Mouse (Mus musculus): ENCODE results near the gene Tmem151b. TPM values are rescaled to one million over a fixed set of nuclear protein-coding genes. Genes with fewer than 3 reads are reported as not detected.
A peak's percentile ranks its signal among the peaks of the same experiment; 100 is the strongest.

Gene Tmem151b
- polyA plus RNA-seq, 1 experiment: 1.2 TPM

- Histone ChIP-seq H3K36me3 (ENCODE audit: control insufficient read depth, insufficient read depth) (peaks cover 51% of the 10 kb centered on the region), H3K4me3 (ENCODE audit: insufficient read depth, poor library complexity, severe bottlenecking) (peak overlapping the region; percentile 95), H3ac (ENCODE audit: control insufficient read depth, insufficient read length, low read depth) (peak overlapping the region; percentile 87), H3K79me3 (ENCODE audit: low read depth) (peaks cover 44% of the 10 kb centered on the region), H3K79me2 (ENCODE audit: control insufficient read depth, insufficient read depth) (peaks cover 68% of the 10 kb centered on the region), H3K27me3 (ENCODE audit: control insufficient read depth, insufficient read depth, insufficient read length) (no peaks in the 10 kb centered on the region)
- TF ChIP-seq USF1 (IDR thresholded peaks at IDR 0.05; ENCODE audit: low read depth) (no peak), FOSL1 (IDR thresholded peaks at IDR 0.05; ENCODE audit: insufficient read depth, low read length, poor library complexity, severe bottlenecking) (no peak), MYOD1 (IDR thresholded peaks at IDR 0.05; ENCODE audit: control insufficient read depth, insufficient read length, low read depth) (no peak), CTCF (IDR thresholded peaks at IDR 0.05; ENCODE audit: control insufficient read depth, insufficient read depth, insufficient read length) (peak; percentile 17), MAX (IDR thresholded peaks at IDR 0.05) (peak; percentile 60), CEBPB (IDR thresholded peaks at IDR 0.05; ENCODE audit: low read depth) (no peak), MYOG (IDR thresholded peaks at IDR 0.05; ENCODE audit: control insufficient read depth, extremely low read depth, insufficient read length) (no peak)
Observed at GRCm38 (mm10) chr17:45572103-45573086, 22.9 kb upstream of the Tmem151b start.

DNA sequence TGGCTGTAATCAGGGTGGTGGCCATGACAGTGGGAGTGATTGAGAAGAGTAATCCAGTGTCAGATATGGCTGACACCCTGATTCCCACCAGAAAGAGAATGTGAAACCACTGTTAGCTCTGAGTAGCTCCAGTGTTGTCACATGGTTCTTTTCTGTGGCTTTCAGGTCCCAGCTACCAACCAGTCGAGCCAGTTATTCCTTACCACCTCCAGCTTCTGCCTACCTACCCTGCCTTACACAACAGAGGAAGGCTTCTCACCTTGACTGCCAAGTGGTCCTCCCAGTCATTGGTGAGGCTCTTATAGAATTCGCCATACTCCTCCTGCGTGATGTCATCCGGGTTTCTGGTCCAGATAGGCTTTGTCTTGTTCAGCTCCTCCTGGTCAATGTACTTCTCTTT, 20.5 kb upstream of the Tmem151b start:
- TF ChIP-seq CTCF (IDR thresholded peaks at IDR 0.05; ENCODE audit: control insufficient read depth, insufficient read depth, insufficient read length) (no peak), USF1 (IDR thresholded peaks at IDR 0.05; ENCODE audit: low read depth) (no peak), MYOG (IDR thresholded peaks at IDR 0.05; ENCODE audit: control insufficient read depth, extremely low read depth, insufficient read length) (no peak)
- Histone ChIP-seq H3ac (ENCODE audit: control insufficient read depth, insufficient read length, low read depth) (no peak overlapping the region), H3K4me3 (ENCODE audit: insufficient read depth, poor library complexity, severe bottlenecking) (no peak overlapping the region), H3K79me3 (ENCODE audit: low read depth) (peaks cover 47% of the 10 kb centered on the region), H3K36me3 (ENCODE audit: control insufficient read depth, insufficient read depth) (peaks cover 72% of the 10 kb centered on the region), H3K79me2 (ENCODE audit: control insufficient read depth, insufficient read depth) (peaks cover 74% of the 10 kb centered on the region), H3K27me3 (ENCODE audit: control insufficient read depth, insufficient read depth, insufficient read length) (no peaks in the 10 kb centered on the region)

DNA sequence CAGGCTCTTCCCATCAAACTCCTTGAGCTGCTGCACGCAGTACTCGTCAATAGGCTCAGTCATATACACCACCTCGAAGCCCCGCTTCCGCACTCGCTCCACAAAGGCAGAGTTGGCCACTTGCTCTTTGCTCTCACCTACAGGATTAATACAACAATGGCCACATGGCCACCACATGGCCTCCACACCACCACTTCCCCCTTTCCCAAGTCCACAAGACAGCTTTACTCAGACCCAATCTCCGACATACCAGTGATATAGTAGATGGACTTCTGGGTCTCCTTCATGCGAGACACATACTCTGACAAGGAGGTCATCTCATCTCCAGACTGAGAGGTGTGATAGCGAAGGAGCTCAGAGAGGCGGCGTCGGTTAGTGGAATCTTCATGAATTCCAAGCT, 19.5 kb upstream of the Tmem151b start:
- no peaks in the 10 kb centered on the region for H3K27me3 ChIP-seq (ENCODE audit: control insufficient read depth, insufficient read depth, insufficient read length)
- peaks cover 77% of the 10 kb centered on the region for H3K79me2 ChIP-seq (ENCODE audit: control insufficient read depth, insufficient read depth)
- H3ac ChIP-seq (ENCODE audit: control insufficient read depth, insufficient read length, low read depth): no peak overlapping the region
- peaks cover 73% of the 10 kb centered on the region for H3K36me3 ChIP-seq (ENCODE audit: control insufficient read depth, insufficient read depth)
- peaks cover 57% of the 10 kb centered on the region for H3K79me3 ChIP-seq (ENCODE audit: low read depth)
- TF ChIP-seq CTCF (IDR thresholded peaks at IDR 0.05; ENCODE audit: control insufficient read depth, insufficient read depth, insufficient read length) (no peak), FOSL1 (IDR thresholded peaks at IDR 0.05; ENCODE audit: insufficient read depth, low read length, poor library complexity, severe bottlenecking) (no peak), MAX (IDR thresholded peaks at IDR 0.05) (no peak)
- no peak overlapping the region for H3K4me3 ChIP-seq (ENCODE audit: insufficient read depth, poor library complexity, severe bottlenecking)

DNA sequence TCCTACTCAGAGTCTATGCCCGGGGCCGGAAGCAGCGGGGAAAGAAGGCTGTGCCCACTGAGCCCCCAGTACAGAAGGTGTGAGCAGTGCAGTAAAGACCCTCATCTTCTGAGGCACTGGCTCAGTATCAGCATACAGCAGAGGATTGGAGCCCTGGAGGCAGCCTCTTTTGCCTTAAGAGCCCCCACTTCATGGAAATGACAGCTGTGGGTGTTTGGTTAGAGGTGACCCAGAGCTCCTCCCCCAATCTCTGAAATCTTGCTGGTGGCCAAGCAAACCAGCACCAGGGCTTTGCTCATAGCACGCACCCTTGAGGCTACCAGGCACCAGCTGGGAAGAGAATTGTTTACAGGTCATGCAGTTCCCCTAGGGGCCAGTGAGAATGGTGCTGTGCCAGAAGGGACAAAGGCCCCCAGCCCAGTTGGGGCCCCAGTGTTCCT, 17.7 kb upstream of the Tmem151b start:
- Histone ChIP-seq H3K36me3 (ENCODE audit: control insufficient read depth, insufficient read depth) (peaks cover 71% of the 10 kb centered on the region), H3K4me3 (ENCODE audit: insufficient read depth, poor library complexity, severe bottlenecking) (no peak overlapping the region), H3ac (ENCODE audit: control insufficient read depth, insufficient read length, low read depth) (no peak overlapping the region), H3K79me3 (ENCODE audit: low read depth) (peaks cover 48% of the 10 kb centered on the region), H3K27me3 (ENCODE audit: control insufficient read depth, insufficient read depth, insufficient read length) (no peaks in the 10 kb centered on the region), H3K79me2 (ENCODE audit: control insufficient read depth, insufficient read depth) (peaks cover 60% of the 10 kb centered on the region)
- TF ChIP-seq MYOD1 (IDR thresholded peaks at IDR 0.05; ENCODE audit: control insufficient read depth, insufficient read length, low read depth): no peak
- no peak for TF ChIP-seq USF1 (IDR thresholded peaks at IDR 0.05; ENCODE audit: low read depth)
- no peak for TF ChIP-seq FOSL1 (IDR thresholded peaks at IDR 0.05; ENCODE audit: insufficient read depth, low read length, poor library complexity, severe bottlenecking)
- no peak for TF ChIP-seq CEBPB (IDR thresholded peaks at IDR 0.05; ENCODE audit: low read depth)
- TF ChIP-seq CTCF (IDR thresholded peaks at IDR 0.05; ENCODE audit: control insufficient read depth, insufficient read depth, insufficient read length): no peak
- no peak for TF ChIP-seq MAX (IDR thresholded peaks at IDR 0.05)
- TF ChIP-seq MYOG (IDR thresholded peaks at IDR 0.05; ENCODE audit: control insufficient read depth, extremely low read depth, insufficient read length): no peak

DNA sequence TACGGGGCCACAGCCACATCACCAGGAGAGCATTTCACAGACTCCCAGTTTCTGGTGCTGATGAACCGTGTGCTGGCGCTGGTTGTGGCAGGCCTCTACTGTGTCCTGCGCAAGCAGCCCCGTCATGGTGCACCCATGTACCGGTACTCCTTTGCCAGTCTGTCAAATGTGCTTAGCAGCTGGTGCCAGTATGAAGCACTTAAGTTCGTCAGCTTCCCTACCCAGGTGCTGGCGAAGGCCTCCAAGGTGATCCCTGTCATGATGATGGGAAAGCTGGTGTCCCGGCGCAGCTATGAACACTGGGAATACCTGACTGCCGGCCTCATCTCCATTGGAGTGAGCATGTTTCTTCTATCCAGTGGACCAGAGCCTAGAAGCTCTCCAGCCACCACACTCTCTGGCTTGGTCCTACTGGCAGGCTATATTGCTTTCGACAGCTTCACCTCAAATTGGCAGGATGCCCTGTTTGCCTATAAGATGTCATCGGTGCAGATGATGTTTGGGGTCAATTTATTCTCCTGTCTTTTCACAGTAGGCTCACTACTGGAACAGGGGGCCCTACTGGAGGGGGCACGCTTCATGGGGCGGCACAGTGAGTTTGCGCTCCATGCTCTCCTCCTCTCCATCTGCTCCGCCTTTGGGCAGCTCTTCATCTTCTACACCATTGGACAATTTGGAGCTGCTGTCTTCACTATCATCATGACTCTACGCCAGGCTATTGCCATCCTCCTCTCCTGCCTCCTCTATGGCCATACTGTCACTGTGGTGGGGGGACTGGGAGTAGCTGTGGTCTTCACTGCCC, 17.1 kb upstream of the Tmem151b start:
- H3K4me3 ChIP-seq (ENCODE audit: insufficient read depth, poor library complexity, severe bottlenecking): no peak overlapping the region
- H3ac ChIP-seq (ENCODE audit: control insufficient read depth, insufficient read length, low read depth): no peak overlapping the region
- peaks cover 64% of the 10 kb centered on the region for H3K36me3 ChIP-seq (ENCODE audit: control insufficient read depth, insufficient read depth)
- peaks cover 54% of the 10 kb centered on the region for H3K79me2 ChIP-seq (ENCODE audit: control insufficient read depth, insufficient read depth)
- H3K27me3 ChIP-seq (ENCODE audit: control insufficient read depth, insufficient read depth, insufficient read length): no peaks in the 10 kb centered on the region
- peaks cover 42% of the 10 kb centered on the region for H3K79me3 ChIP-seq (ENCODE audit: low read depth)
- TF ChIP-seq MYOD1 (IDR thresholded peaks at IDR 0.05; ENCODE audit: control insufficient read depth, insufficient read length, low read depth): no peak
- TF ChIP-seq MAX (IDR thresholded peaks at IDR 0.05): peak; percentile 33
- no peak for TF ChIP-seq CTCF (IDR thresholded peaks at IDR 0.05; ENCODE audit: control insufficient read depth, insufficient read depth, insufficient read length)
